Mouse (Mus musculus) adrenal gland, postnatal 36 days (tissue): ENCODE measurements at regions not wholly inside any gene's neighbourhood (a gene's known extent, or its start where the extent isn't known, plus 50 kb on each side); places are given as distances from the start of the nearest gene placed in this dataset.
"Not testable (repeated sequence)": the region's sequence is repeated elsewhere in the genome, so short reads cannot be mapped to it uniquely, and the experiment has no call there.

Experiments
- DNase-seq, 2 experiments: peaks; one replicate each; pipeline ENCODE4 v3.0.0; 2021; ENCODE audit warnings: mixed read lengths in 1 of 2

GRCm38 (mm10) chr1:79379736-79380135 lies 60.2 kb downstream of the Scg2 start:
- no peak for DNase-seq

DNA sequence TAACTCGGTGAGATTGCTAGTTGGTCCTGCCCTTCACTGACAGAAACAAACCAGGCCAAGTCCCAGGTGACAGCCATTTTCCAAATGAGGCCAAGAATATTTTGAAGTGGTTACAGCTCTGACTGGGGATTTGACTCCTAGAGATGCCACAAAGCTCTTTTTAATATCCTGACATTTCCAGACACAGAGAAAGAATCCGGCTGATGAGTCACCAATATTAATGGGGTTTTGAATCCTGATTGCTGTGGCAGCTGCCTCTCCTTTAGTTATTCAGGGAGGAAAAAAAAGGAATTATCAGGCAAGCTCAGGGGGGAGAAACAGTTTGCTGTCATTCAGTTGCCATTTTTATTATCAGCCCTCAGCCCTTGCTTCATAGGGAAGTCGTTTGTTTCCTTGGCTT lies 65.1 kb downstream of the Scg2 start:
- DNase-seq, result no peak

GRCm38 (mm10) chr1:79357291-79358045 lies 82.5 kb downstream of the Scg2 start:
- DNase-seq, result no peak

- DNase-seq, result no peak
Observed at GRCm38 (mm10) chr1:79346511-79346910, 93.4 kb downstream of the Scg2 start.

DNA sequence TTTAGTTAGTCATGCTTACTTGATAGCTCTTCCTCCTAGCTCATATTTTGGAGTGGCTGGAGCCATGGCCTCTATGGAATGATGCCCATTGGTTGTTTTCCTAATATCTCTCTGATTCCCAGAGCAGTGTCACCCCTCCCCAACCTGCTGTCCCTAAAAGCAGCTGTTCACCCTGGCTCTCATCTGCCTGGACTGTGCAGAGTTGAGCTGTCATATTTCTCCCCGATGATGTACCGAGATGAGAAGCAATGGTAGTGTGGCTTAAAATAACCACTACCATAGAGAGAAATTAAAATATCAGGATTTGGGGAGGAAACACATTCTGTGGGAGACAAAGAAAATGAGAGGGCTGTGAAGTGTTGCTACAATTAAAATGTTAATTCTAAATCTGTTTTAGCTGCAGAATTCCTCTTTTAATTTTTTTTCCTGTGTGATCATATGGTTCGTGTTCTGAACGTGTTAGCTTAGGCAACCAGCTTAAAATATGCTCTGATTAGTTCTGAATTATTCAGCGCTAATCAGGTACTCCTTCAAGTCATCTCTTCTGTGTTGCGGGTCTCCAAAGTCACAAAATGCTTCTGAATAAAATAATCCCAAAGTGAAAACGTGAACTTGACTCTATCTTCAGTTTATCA lies 104.3 kb downstream of the Scg2 start:
- no peak for DNase-seq

DNA sequence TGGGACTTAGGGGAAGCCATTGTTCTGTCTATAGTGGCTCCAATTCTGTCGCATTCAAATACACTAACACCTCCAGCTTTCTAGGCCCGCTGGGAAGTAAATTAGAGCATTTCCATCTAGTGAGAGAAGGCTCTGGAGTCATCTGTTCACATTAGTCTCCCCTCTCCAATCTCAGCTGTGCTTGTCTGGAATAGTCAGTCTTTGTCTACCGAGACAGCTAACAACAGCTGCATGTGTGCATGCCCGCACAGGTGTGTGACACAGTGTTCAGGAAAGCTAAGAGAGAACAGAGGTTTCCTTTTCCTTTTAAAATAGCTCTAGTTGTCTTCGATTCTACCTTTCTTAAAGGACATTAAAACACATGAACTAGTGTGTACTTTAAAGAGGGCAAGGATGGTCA lies 122.7 kb downstream of the Scg2 start:
- DNase-seq, result no peak

- DNase-seq, result no peak
Observed at GRCm38 (mm10) chr1:79314774-79315173, 125.1 kb downstream of the Scg2 start.

GRCm38 (mm10) chr1:79312153-79312552 lies 127.8 kb downstream of the Scg2 start:
- no peak for DNase-seq

- DNase-seq, result no peak
Observed at GRCm38 (mm10) chr1:79303602-79304001, 136.3 kb downstream of the Scg2 start.

- no peak for DNase-seq
Observed at GRCm38 (mm10) chr1:79299639-79300038, 140.3 kb downstream of the Scg2 start.

- no peak for DNase-seq
Observed at GRCm38 (mm10) chr1:79259726-79260125, 180.2 kb downstream of the Scg2 start.

GRCm38 (mm10) chr1:79212970-79213369 lies 226.9 kb downstream of the Scg2 start:
- no peak for DNase-seq

DNA sequence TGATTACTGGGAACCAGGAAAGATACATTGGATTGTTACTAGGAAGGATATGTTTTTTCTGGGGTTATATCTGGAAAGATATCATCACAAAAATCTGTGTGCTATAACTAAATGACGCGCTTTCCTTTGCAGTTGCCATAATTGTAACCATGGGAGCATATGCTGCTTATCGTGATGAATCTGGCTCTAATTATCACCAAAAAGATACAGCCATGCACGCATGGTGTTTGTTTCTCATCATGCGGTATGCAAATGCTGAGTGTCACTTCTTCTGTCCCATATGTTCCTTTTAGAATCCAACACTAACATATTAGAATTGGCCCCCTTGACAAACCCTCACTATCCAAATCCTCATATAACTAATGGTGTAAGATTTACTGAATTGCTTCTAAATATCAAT lies 227.4 kb downstream of the Scg2 start:
- DNase-seq, result no peak

GRCm38 (mm10) chr1:79211981-79212380 lies 227.9 kb downstream of the Scg2 start:
- not testable (repeated sequence) for DNase-seq

GRCm38 (mm10) chr1:79207207-79207606 lies 232.7 kb downstream of the Scg2 start:
- DNase-seq, result no peak

DNA sequence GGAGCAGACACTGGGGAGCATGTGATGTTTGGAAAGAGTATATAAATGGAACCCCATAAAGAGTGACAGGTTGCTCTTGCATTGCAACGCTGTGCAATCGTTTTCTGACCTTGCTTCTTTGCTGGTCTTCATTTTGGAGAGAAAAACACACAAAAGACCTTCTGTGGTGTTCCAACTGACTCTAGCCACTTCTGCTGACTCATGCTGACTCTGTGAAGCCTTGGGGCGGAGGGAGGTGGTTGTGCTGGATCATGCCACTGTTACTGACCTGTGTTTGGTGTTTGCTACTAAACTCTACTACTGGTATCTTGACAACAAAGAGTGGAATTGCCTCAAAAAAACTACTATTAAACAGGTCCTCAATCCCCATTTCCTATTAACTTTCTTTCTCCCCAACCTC lies 242.2 kb downstream of the Scg2 start:
- peak; percentile 14 to 51 for DNase-seq

GRCm38 (mm10) chr1:79191031-79191430 lies 248.9 kb downstream of the Scg2 start:
- no peak for DNase-seq

DNA sequence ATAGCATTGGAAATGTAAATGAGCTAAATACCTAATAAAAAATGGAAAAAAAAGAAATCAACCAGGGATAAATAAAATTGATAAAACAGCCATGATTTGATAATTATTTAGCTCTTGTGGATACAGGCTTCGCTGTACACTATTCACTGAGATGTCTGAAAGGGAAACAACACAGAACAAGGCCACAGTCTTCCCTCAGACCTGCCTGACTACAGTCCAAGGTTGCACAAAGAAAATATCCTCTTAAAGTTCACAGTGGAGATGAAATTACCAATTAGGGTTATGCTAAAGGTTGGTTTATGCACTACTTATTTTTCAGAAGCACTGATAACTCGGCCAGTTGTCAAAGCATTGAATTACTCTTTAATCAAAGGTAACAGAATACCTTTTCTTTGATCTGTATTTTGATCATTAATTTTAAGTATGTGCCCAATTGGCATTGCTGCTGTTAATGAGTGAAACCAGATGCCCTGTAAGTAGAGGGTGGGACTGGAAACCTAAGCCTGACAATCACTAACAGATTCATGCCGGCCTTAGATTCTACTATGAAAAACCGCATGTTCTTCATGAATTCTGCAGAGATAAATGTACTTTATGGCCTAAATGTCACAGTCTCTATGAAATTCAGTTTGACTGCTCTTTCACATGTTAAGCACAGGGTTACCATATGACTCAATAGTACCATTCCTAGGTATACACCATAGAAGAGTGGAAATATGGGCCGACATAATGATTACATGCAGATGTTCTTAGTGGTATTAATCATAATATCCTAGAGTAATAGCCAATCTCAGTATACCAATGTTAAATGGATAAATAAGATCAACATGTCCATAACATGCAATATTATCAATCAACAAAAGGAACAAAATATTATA lies 256.1 kb downstream of the Scg2 start:
- no peak for DNase-seq

DNA sequence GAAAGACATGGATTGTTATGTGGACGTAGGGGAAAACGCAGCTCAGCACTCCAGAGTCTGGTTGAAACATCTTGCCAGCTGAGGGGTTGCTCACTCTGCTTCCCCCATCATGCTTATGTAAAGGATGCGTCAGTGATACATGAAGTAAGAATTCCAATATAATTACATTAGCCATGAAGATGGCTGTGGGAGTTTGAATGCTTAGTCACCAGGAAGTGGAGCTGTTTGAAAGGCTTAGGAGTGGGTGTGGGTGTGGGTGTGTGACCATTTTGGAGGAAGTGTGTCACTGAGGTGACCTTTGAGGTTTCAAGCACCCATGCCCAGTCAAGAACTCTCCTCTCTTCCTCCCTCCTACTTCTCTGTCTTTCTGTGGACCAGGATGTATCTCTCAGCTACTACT lies 295.8 kb downstream of the Scg2 start:
- no peak for DNase-seq
